Mouse (Mus musculus): ENCODE measurements at regions not wholly inside any gene's neighbourhood (a gene's known extent, or its start where the extent isn't known, plus 50 kb on each side); places are given as distances from the start of the nearest gene placed in this dataset.
"Not testable (repeated sequence)": the region's sequence is repeated elsewhere in the genome, so short reads cannot be mapped to it uniquely, and the experiment has no call there.

- no peak overlapping the region for H3K27ac ChIP-seq (ENCODE audit: low read length)
- WGBS = 4% methylated on average over 15 of the region's 15 CpGs
- no peaks in the 10 kb centered on the region for H3K27me3 ChIP-seq (ENCODE audit: control insufficient read depth, insufficient read depth, low read depth, low read length)
- H3K4me1 ChIP-seq (replicated peaks; ENCODE audit: control insufficient read depth, insufficient read depth, low read length) = no peaks in the 10 kb centered on the region
- no peak overlapping the region for H3K9ac ChIP-seq (ENCODE audit: low read length)
- no peaks in the 10 kb centered on the region for H3K9me3 ChIP-seq (ENCODE audit: control insufficient read depth, low read length)
- H3K4me2 ChIP-seq (ENCODE audit: low read depth, low read length) = peak overlapping the region; percentile 38; the same call in 1 of the 2 replicates
- H3K4me3 ChIP-seq (ENCODE audit: low read length) = no peak overlapping the region
- ATAC-seq (ENCODE audit: low read depth) = no peak
- no peaks in the 10 kb centered on the region for H3K36me3 ChIP-seq (ENCODE audit: control insufficient read depth, insufficient read depth, low read length)
Measured at GRCm38 (mm10) chr2:162867516-162868029, 63.8 kb upstream of the Srsf6 start.

- H3K9me3 ChIP-seq (ENCODE audit: control insufficient read depth, low read length) = no peaks in the 10 kb centered on the region
- no peak overlapping the region for H3K4me3 ChIP-seq (ENCODE audit: low read length)
- no peak overlapping the region for H3K4me2 ChIP-seq (ENCODE audit: low read depth, low read length)
- H3K27me3 ChIP-seq (ENCODE audit: control insufficient read depth, insufficient read depth, low read depth, low read length) = no peaks in the 10 kb centered on the region
- no peaks in the 10 kb centered on the region for H3K36me3 ChIP-seq (ENCODE audit: control insufficient read depth, insufficient read depth, low read length)
- H3K9ac ChIP-seq (ENCODE audit: low read length) = no peak overlapping the region
- no peak overlapping the region for H3K27ac ChIP-seq (ENCODE audit: low read length)
- no peaks in the 10 kb centered on the region for H3K4me1 ChIP-seq (replicated peaks; ENCODE audit: control insufficient read depth, insufficient read depth, low read length)
- 12% methylated on average over 11 of the region's 11 CpGs for WGBS
- no peak for ATAC-seq (ENCODE audit: low read depth)
Measured at GRCm38 (mm10) chr2:162866613-162867314, 64.6 kb upstream of the Srsf6 start.

DNA sequence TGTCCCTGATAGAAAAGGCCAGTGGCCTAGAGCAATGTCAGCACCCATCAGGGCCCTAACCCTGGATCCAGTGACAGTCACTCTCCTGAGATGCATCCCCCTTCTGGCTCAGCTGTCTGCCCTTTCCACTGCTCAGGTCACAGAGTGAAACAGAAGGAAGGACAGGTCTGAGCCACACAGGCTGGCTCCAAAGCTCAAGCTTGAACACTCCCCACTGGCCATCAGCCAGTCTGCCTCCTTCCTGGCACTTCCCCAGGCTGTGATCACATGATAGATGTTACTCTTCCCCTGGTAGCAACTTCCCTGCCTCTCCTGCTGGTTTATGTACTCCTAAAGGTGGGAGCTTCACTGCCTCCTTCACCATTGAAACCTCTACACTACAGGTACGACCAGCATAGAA is 66.8 kb upstream of the Srsf6 start:
- Histone ChIP-seq H3K27me3 (ENCODE audit: control insufficient read depth, insufficient read depth, low read depth, low read length) (no peaks in the 10 kb centered on the region), H3K4me3 (ENCODE audit: low read length) (no peak overlapping the region), H3K9me3 (ENCODE audit: control insufficient read depth, low read length) (no peaks in the 10 kb centered on the region), H3K4me2 (ENCODE audit: low read depth, low read length) (no peak overlapping the region), H3K9ac (ENCODE audit: low read length) (no peak overlapping the region), H3K4me1 (replicated peaks; ENCODE audit: control insufficient read depth, insufficient read depth, low read length) (no peaks in the 10 kb centered on the region), H3K36me3 (ENCODE audit: control insufficient read depth, insufficient read depth, low read length) (no peaks in the 10 kb centered on the region), H3K27ac (ENCODE audit: low read length) (no peak overlapping the region)
- no peak for ATAC-seq (ENCODE audit: low read depth)
- 46% methylated on average over 1 of the region's 1 CpGs for WGBS

DNA sequence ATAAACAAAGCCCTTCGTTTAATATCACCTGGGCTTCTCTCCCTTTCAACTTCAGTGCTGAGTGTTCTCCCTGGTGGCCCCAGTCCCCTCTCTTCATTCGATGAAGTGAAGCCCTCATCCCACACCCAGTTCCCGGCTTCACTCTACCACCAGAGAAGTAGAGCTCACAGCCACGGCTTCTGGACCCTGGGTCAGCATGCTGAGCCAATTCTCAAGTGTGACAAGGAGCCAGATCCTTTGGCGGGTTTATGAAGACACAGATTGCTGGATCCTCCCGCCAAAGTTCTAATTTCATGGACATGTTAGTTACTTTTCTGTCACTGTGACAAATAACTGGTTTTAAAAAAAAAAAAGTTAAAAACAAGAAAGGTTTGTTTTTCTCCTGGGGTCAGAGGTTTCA is 76.7 kb upstream of the Srsf6 start:
- Histone ChIP-seq H3K4me2 (ENCODE audit: low read depth, low read length) (no peak overlapping the region), H3K9ac (ENCODE audit: low read length) (no peak overlapping the region), H3K4me1 (replicated peaks; ENCODE audit: control insufficient read depth, insufficient read depth, low read length) (no peaks in the 10 kb centered on the region), H3K36me3 (ENCODE audit: control insufficient read depth, insufficient read depth, low read length) (no peaks in the 10 kb centered on the region), H3K27ac (ENCODE audit: low read length) (no peak overlapping the region), H3K27me3 (ENCODE audit: control insufficient read depth, insufficient read depth, low read depth, low read length) (no peaks in the 10 kb centered on the region), H3K9me3 (ENCODE audit: control insufficient read depth, low read length) (no peaks in the 10 kb centered on the region), H3K4me3 (ENCODE audit: low read length) (no peak overlapping the region)
- WGBS = 59% methylated on average over 6 of the region's 6 CpGs
- no peak for ATAC-seq (ENCODE audit: low read depth)

DNA sequence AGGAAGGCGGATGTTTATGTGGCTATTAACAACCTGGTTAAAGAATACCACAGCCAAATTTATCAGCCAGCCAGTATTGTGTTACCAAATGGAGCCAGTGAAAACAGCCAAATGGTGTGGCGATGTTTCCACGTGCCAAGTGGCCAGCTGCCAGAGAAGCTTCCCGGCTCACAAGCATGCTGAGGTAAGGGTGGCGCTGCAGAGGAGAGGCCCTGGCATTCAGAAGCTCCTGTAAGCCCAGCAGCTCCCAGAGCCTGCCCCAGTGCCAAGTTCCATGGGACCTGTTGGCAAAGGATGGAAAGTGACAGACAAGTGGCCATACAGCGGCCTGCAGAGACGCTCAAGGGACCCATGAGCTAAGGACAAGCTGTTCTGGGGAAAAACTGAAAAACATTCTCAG is 77.8 kb upstream of the Srsf6 start:
- H3K4me1 ChIP-seq (replicated peaks; ENCODE audit: control insufficient read depth, insufficient read depth, low read length) = no peaks in the 10 kb centered on the region
- H3K9ac ChIP-seq (ENCODE audit: low read length) = no peak overlapping the region
- no peak overlapping the region for H3K27ac ChIP-seq (ENCODE audit: low read length)
- no peak for ATAC-seq (ENCODE audit: low read depth)
- H3K4me2 ChIP-seq (ENCODE audit: low read depth, low read length) = no peak overlapping the region
- WGBS = 66% methylated on average over 7 of the region's 7 CpGs
- H3K9me3 ChIP-seq (ENCODE audit: control insufficient read depth, low read length) = no peaks in the 10 kb centered on the region
- H3K27me3 ChIP-seq (ENCODE audit: control insufficient read depth, insufficient read depth, low read depth, low read length) = no peaks in the 10 kb centered on the region
- no peaks in the 10 kb centered on the region for H3K36me3 ChIP-seq (ENCODE audit: control insufficient read depth, insufficient read depth, low read length)
- no peak overlapping the region for H3K4me3 ChIP-seq (ENCODE audit: low read length)

DNA sequence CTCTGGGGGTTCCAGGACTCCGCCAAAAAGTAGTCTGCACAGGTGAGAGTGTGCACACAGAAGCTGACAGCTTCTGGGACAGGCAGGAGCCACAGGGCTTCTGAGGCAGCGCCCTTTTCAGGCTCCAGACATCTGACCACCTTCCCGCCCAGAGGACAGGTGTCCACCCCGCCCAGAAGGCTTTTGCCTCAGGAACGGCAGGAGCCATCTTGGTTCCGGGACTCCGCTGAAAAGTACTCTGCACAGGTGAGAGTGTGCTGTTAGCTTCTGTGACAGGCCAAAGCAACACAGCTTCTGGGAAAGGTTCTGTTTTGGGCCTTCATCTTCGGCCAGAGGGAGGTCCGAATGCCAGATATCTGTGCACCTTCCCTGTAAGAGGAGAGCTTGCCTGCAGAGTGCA is 89.6 kb upstream of the Srsf6 start:
- not testable (repeated sequence) for H3K4me2 ChIP-seq (ENCODE audit: low read depth, low read length); H3K27me3 ChIP-seq (ENCODE audit: control insufficient read depth, insufficient read depth, low read depth, low read length); H3K4me3 ChIP-seq (ENCODE audit: low read length); H3K27ac ChIP-seq (ENCODE audit: low read length); H3K9ac ChIP-seq (ENCODE audit: low read length); H3K36me3 ChIP-seq (ENCODE audit: control insufficient read depth, insufficient read depth, low read length); H3K4me1 ChIP-seq (replicated peaks; ENCODE audit: control insufficient read depth, insufficient read depth, low read length); H3K9me3 ChIP-seq (ENCODE audit: control insufficient read depth, low read length); ATAC-seq (ENCODE audit: low read depth)
- WGBS = 81% methylated on average over 9 of the region's 9 CpGs

GRCm38 (mm10) chr2:162837776-162838175 is 93.6 kb upstream of the Srsf6 start:
- H3K4me1 ChIP-seq (replicated peaks; ENCODE audit: control insufficient read depth, insufficient read depth, low read length) = no peaks in the 10 kb centered on the region
- no peak overlapping the region for H3K4me3 ChIP-seq (ENCODE audit: low read length)
- H3K36me3 ChIP-seq (ENCODE audit: control insufficient read depth, insufficient read depth, low read length) = no peaks in the 10 kb centered on the region
- no peaks in the 10 kb centered on the region for H3K27me3 ChIP-seq (ENCODE audit: control insufficient read depth, insufficient read depth, low read depth, low read length)
- no peak overlapping the region for H3K4me2 ChIP-seq (ENCODE audit: low read depth, low read length)
- ATAC-seq (ENCODE audit: low read depth) = no peak
- H3K9me3 ChIP-seq (ENCODE audit: control insufficient read depth, low read length) = no peaks in the 10 kb centered on the region
- 52% methylated on average over 2 of the region's 2 CpGs for WGBS
- no peak overlapping the region for H3K9ac ChIP-seq (ENCODE audit: low read length)
- no peak overlapping the region for H3K27ac ChIP-seq (ENCODE audit: low read length)

DNA sequence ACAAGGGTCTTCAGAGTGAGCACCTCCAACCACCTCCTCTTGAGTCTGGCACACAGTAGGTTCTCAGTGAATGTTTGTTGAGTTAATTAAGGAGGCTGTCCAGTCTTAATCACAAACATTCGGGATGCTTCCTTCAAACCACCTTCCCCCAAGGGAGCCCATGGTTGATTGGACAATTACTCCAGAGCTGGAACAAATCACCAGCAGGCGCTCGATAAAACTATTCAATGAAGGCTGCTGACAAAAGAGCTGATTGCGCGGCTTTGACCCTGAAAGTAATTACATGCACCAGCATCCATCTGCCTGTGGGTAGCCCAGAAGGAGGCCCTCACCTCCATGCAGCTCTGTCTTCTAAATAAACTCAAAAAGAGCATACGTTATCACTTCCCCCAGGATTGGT is 97.6 kb upstream of the Srsf6 start:
- no peak overlapping the region for H3K4me2 ChIP-seq (ENCODE audit: low read depth, low read length)
- no peak overlapping the region for H3K4me3 ChIP-seq (ENCODE audit: low read length)
- ATAC-seq (ENCODE audit: low read depth) = no peak
- no peaks in the 10 kb centered on the region for H3K9me3 ChIP-seq (ENCODE audit: control insufficient read depth, low read length)
- no peak overlapping the region for H3K9ac ChIP-seq (ENCODE audit: low read length)
- no peaks in the 10 kb centered on the region for H3K27me3 ChIP-seq (ENCODE audit: control insufficient read depth, insufficient read depth, low read depth, low read length)
- no peaks in the 10 kb centered on the region for H3K36me3 ChIP-seq (ENCODE audit: control insufficient read depth, insufficient read depth, low read length)
- no peak overlapping the region for H3K27ac ChIP-seq (ENCODE audit: low read length)
- H3K4me1 ChIP-seq (replicated peaks; ENCODE audit: control insufficient read depth, insufficient read depth, low read length) = no peaks in the 10 kb centered on the region
- whole genome bisulfite sequencing = 75% methylated on average over 6 of the region's 6 CpGs

- Histone ChIP-seq H3K9ac (ENCODE audit: low read length) (no peak overlapping the region), H3K4me2 (ENCODE audit: low read depth, low read length) (no peak overlapping the region), H3K36me3 (ENCODE audit: control insufficient read depth, insufficient read depth, low read length) (no peaks in the 10 kb centered on the region), H3K27me3 (ENCODE audit: control insufficient read depth, insufficient read depth, low read depth, low read length) (no peaks in the 10 kb centered on the region), H3K9me3 (ENCODE audit: control insufficient read depth, low read length) (no peaks in the 10 kb centered on the region), H3K27ac (ENCODE audit: low read length) (no peak overlapping the region), H3K4me1 (replicated peaks; ENCODE audit: control insufficient read depth, insufficient read depth, low read length) (no peaks in the 10 kb centered on the region), H3K4me3 (ENCODE audit: low read length) (no peak overlapping the region)
- no peak for ATAC-seq (ENCODE audit: low read depth)
- 88% methylated on average over 4 of the region's 4 CpGs for WGBS
Measured at GRCm38 (mm10) chr2:162818787-162819186, 112.5 kb upstream of the Srsf6 start.

DNA sequence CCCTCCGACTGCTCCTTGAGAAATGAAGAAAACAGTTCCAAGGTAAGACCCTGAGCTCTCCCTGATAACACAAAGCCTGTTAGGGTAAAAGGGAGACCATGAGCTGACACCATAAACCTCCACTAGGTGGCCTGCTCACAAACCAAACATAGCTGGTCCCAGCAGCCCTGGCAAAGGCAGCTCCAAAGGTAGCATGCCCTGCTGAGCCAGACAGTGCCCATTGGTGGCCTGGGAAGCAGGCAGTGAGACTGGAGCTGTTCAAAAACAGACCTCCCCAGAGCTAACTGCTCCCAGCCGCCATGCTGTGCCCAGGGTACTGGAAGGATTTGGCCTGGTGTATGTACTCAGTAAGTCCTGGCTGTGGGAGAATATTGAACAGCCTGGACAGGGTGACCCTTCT is 117.1 kb upstream of the Srsf6 start:
- no peak for ATAC-seq (ENCODE audit: low read depth)
- no peak overlapping the region for H3K27ac ChIP-seq (ENCODE audit: low read length)
- no peaks in the 10 kb centered on the region for H3K4me1 ChIP-seq (replicated peaks; ENCODE audit: control insufficient read depth, insufficient read depth, low read length)
- H3K36me3 ChIP-seq (ENCODE audit: control insufficient read depth, insufficient read depth, low read length) = no peaks in the 10 kb centered on the region
- WGBS = 43% methylated on average over 2 of the region's 2 CpGs
- H3K9ac ChIP-seq (ENCODE audit: low read length) = no peak overlapping the region
- H3K4me2 ChIP-seq (ENCODE audit: low read depth, low read length) = no peak overlapping the region
- H3K4me3 ChIP-seq (ENCODE audit: low read length) = no peak overlapping the region
- H3K27me3 ChIP-seq (ENCODE audit: control insufficient read depth, insufficient read depth, low read depth, low read length) = no peaks in the 10 kb centered on the region
- H3K9me3 ChIP-seq (ENCODE audit: control insufficient read depth, low read length) = no peaks in the 10 kb centered on the region
